Mouse (Mus musculus) embryonic fibroblast, embryonic 13.5 days (primary cell): Measurements from ENCODE around the gene Aldh8a1.

ENCODE experiments used
- CTCF ChIP-seq: IDR thresholded peaks from 2 replicates; pipeline ENCODE4 v1.5.1; 2011; ENCODE audit warnings: mild to moderate bottlenecking, control low read depth, low read length, moderate library complexity, borderline replicate concordance; ENCODE audit not compliant: insufficient read depth
- POLR2A ChIP-seq: IDR thresholded peaks from 2 replicates; pipeline ENCODE4 v1.6.1; 2011; ENCODE audit warnings: low read depth, mild to moderate bottlenecking, control low read depth, low read length, moderate library complexity

DNA sequence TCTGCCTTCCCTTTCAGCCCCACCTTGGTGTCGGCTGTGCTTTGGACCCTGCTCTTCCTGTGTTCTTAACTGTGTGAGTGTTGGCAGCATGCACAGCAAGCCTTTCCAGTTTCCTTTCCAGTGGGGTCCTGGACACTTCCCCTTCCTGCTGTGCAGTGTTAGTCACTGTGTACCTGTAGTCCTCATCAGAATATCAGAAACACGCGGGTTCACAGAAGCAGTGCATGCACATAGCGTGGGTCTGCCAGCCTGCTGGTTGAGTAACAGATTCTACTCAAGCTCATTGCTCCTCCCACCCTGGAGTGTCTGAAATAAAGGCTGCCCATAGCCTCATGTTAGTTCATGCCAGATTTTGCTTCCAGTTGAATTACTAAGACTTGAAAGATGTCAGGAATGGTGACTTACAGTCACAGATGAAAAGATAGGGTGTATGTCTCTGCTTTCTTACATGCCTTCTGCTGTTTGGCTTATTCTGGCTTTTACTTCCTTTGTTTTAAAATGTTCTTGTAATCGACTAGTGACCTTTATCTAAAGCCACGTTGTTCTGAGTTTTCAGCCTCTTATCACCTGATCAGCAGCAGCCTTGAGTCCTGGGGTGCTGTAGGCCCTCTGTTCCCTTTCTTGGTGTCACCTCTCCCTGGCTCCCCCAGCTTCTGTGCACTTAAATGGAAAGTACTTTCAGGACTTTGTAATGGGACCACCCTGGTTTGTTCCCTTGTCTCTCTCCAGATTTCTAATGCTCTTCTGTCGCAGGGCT is 42.6 kb upstream of the Aldh8a1 start:
- TF ChIP-seq CTCF (no peak), POLR2A (no peak)
